Mouse (Mus musculus) liver, adult 2 months (tissue): ENCODE measurements around the gene Agr2. TPM values are rescaled to one million over a fixed set of nuclear protein-coding genes. Genes with fewer than 3 reads are reported as not detected.
A peak's percentile ranks its signal among the peaks of the same experiment; 100 is the strongest.

Experiments used
- DNase-seq: peaks from one replicate; pipeline ENCODE4 v3.0.0-alpha.2; 2011; ENCODE audit warnings: low read depth, low spot score; ENCODE audit errors: extremely low read depth
- H3K27ac ChIP-seq: fragments of 200-500 bp; replicated peaks from 2 replicates; pipeline ENCODE4 v1.5.1; 2012; ENCODE audit warnings: low read depth, mild to moderate bottlenecking, control low read depth, inconsistent platforms, low read length; ENCODE audit not compliant: insufficient read depth
- H3K27me3 ChIP-seq: fragments of 200-500 bp; 2 replicates; pipeline ENCODE4 v1.6.1; 2012; ENCODE audit warnings: mild to moderate bottlenecking, moderate library complexity, low read length, inconsistent platforms; ENCODE audit not compliant: control insufficient read depth, insufficient read depth
- H3K36me3 ChIP-seq: fragments of 200-500 bp; 2 replicates; pipeline ENCODE4 v1.6.1; 2012; ENCODE audit warnings: low read length, inconsistent platforms; ENCODE audit not compliant: control insufficient read depth, insufficient read depth
- H3K4me1 ChIP-seq: fragments of 200-500 bp; 2 replicates; pipeline ENCODE4 v1.6.1; 2011; ENCODE audit warnings: low read length; ENCODE audit not compliant: control insufficient read depth, insufficient read depth
- H3K4me3 ChIP-seq: fragments of 200-500 bp; 2 replicates; pipeline ENCODE4 v1.5.1; 2011; ENCODE audit warnings: low read depth, mild to moderate bottlenecking, control low read depth, low read length, moderate library complexity; ENCODE audit not compliant: insufficient read depth
- H3K79me2 ChIP-seq: fragments of 200-500 bp; 2 replicates; pipeline ENCODE4 v1.6.1; 2012; ENCODE audit warnings: inconsistent platforms, mild to moderate bottlenecking, low read length, moderate library complexity; ENCODE audit not compliant: control insufficient read depth, insufficient read depth
- H3K9ac ChIP-seq: fragments of 200-500 bp; 2 replicates; pipeline ENCODE4 v1.6.1; 2012; ENCODE audit warnings: low read depth, mild to moderate bottlenecking, control low read depth, inconsistent platforms, low read length
- CTCF ChIP-seq: fragments of 200-500 bp; IDR thresholded peaks from 2 replicates; pipeline ENCODE4 v1.5.1; 2011; ENCODE audit warnings: low read depth, low read length, control low read depth
- POLR2A ChIP-seq: fragments of 200-500 bp; IDR thresholded peaks from 2 replicates; pipeline ENCODE4 v1.6.1; 2011; ENCODE audit warnings: low read length, control low read depth; ENCODE audit not compliant: insufficient read depth; ENCODE audit errors: extremely low read depth
- WGBS: fragments of 180-500 bp; shearing (Covaris S2); methylation state at CpG from one replicate; pipeline ENCODE4 v1.1.7; 2018; 5-methylcytosine and 5-hydroxymethylcytosine counted together
- polyA plus RNA-seq: library from polyadenylated mRNA; depleted of rRNA; stranded (reverse); fragments of >200 nt; gene quantifications from 2 replicates; pipeline ENCODE4 v1.2.3, GENCODE M21; 2012; rRNA removed
- total RNA-seq: library from RNA; depleted of rRNA; stranded (reverse); fragments of >200 nt; gene quantifications from 2 replicates; pipeline ENCODE4 v1.2.3, GENCODE M21; 2014; rRNA removed

The Agr2 gene
- total and polyA plus RNA-seq, 2 experiments, result 0.27 TPM; not detected in 1

DNA sequence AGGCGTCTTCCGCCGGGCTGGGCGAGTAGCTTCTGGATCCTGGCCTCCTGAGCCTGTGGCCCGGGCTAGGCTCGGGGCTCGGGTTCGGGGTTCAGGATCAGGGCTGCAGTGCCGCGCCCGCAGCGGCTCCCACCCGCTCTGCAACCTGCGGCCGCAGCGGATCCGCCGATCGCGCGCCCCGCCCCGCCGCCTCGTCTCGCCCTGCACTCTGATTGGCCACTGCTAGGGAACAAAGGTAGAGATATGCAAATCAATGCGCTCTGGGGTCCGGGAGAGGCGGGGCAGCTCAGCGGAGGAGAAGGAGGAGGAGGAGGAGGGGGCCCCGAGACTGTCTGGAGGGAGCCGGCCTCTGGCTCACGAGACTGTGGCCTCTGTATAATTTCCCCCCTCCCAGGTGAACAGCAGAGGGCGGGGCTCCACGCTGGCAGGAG, 49.7 kb downstream of the Agr2 start, which contains the start of gene Tspan13:
Gene Tspan13 (minus strand): TSS at position 153 of the 431 bp plus-strand sequence.
- H3K27ac ChIP-seq, result no peak within 1 kb of the TSS

GRCm38 (mm10) chr12:36044691-36045090, 52.0 kb downstream of the Agr2 start:
- Histone ChIP-seq H3K9ac (no peak overlapping the region), H3K36me3 (no peaks in the 10 kb centered on the region), H3K4me1 (no peaks in the 10 kb centered on the region), H3K27ac (no peak overlapping the region), H3K27me3 (peaks cover 8% of the 10 kb centered on the region; the same call in 1 of the 2 replicates), H3K4me3 (no peak overlapping the region), H3K79me2 (no peaks in the 10 kb centered on the region)
- no peak for TF ChIP-seq CTCF
- TF ChIP-seq POLR2A, result no peak
- 80% methylated on average over 2 of the region's 2 CpGs for WGBS
- DNase-seq, result no peak

More for the DNA sequence above, 49.7 kb downstream of the Agr2 start, which contains the start of gene Tspan13:
- WGBS, result under 1% methylated on average over 35 of the region's 35 CpGs
- Histone ChIP-seq H3K4me3 (peak within 1 kb of the TSS; percentile 70), H3K79me2 (no peaks in the 10 kb centered on the region), H3K4me1 (no peaks in the 10 kb centered on the region), H3K27me3 (peaks cover 8% of the 10 kb centered on the region; the same call in 1 of the 2 replicates), H3K9ac (peak within 1 kb of the TSS; percentile 23), H3K36me3 (no peaks in the 10 kb centered on the region)
- DNase-seq, result peak; percentile 18
- TF ChIP-seq POLR2A (no peak), CTCF (no peak)

- Histone ChIP-seq H3K9ac (no peak overlapping the region), H3K36me3 (no peaks in the 10 kb centered on the region), H3K27me3 (peaks cover 6% of the 10 kb centered on the region; the same call in 1 of the 2 replicates), H3K79me2 (no peaks in the 10 kb centered on the region), H3K27ac (no peak overlapping the region), H3K4me1 (no peaks in the 10 kb centered on the region), H3K4me3 (no peak overlapping the region)
- TF ChIP-seq CTCF, result no peak
- no peak for TF ChIP-seq POLR2A
- no peak for DNase-seq
- WGBS, result 43% methylated on average over 5 of the region's 5 CpGs
Measured at GRCm38 (mm10) chr12:36046196-36046595, 53.5 kb downstream of the Agr2 start.

GRCm38 (mm10) chr12:36047593-36047992, 54.9 kb downstream of the Agr2 start:
- DNase-seq, result no peak
- Histone ChIP-seq H3K27me3 (peaks cover 2% of the 10 kb centered on the region; the same call in 1 of the 2 replicates), H3K9ac (no peak overlapping the region), H3K27ac (no peak overlapping the region), H3K4me1 (no peaks in the 10 kb centered on the region), H3K79me2 (no peaks in the 10 kb centered on the region), H3K36me3 (no peaks in the 10 kb centered on the region), H3K4me3 (no peak overlapping the region)
- WGBS, result 87% methylated on average over 2 of the region's 2 CpGs
- TF ChIP-seq POLR2A (no peak), CTCF (no peak)

DNA sequence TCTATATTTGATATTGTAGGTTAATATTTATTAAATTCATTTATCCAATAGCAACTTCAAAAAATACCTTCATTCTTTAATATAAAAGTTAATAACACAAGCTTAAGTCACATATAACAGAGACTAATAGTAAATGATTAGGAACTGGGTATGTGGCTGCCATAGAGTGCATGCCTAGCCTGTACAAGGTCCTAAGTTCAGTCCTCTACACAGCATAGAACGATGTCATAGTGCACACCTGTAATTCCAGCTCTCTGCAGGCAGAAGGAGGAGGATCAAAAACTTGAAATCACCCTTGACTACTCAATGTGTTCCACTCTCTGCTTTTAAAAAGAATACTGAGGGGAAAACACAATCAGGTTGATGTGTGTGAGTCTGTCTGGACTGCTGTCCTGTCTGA, 57.6 kb downstream of the Agr2 start:
- H3K4me3 ChIP-seq, result no peak overlapping the region
- H3K27me3 ChIP-seq, result peaks cover 2% of the 10 kb centered on the region; the same call in 1 of the 2 replicates
- no peak for TF ChIP-seq CTCF
- no peak for TF ChIP-seq POLR2A
- no peak overlapping the region for H3K27ac ChIP-seq
- no peak for DNase-seq
- no peaks in the 10 kb centered on the region for H3K36me3 ChIP-seq
- no peak overlapping the region for H3K9ac ChIP-seq
- no peaks in the 10 kb centered on the region for H3K79me2 ChIP-seq
- H3K4me1 ChIP-seq, result no peaks in the 10 kb centered on the region
- 39% methylated on average over 1 of the region's 1 CpGs for WGBS

Other genes starting within 250 kb of the Agr2 start
- not detected in 2 replicates for gene Agr3, start 67.3 kb upstream of the Agr2 start, total RNA-seq
- gene Agr3, start 67.3 kb upstream of the Agr2 start, polyA plus RNA-seq, result not detected in 2 replicates
- 0.74 and 1.7 TPM in 2 replicates for gene Tspan13, start 49.6 kb downstream of the Agr2 start, total RNA-seq
- 1.9 and 2.1 TPM in 2 replicates for gene Tspan13, start 49.6 kb downstream of the Agr2 start, polyA plus RNA-seq
- gene Ankmy2, start 164.2 kb downstream of the Agr2 start, total RNA-seq, result 6.5 and 7.9 TPM in 2 replicates
- 2.6 and 3.4 TPM in 2 replicates for gene Ankmy2, start 164.2 kb downstream of the Agr2 start, polyA plus RNA-seq
- 7.5 and 8.5 TPM in 2 replicates for gene Bzw2, start 165.2 kb downstream of the Agr2 start, total RNA-seq
- gene Bzw2, start 165.2 kb downstream of the Agr2 start, polyA plus RNA-seq, result 2.4 and 2.5 TPM in 2 replicates